Mouse (Mus musculus) kidney, embryonic 15.5 days (tissue): Measurements from ENCODE around the gene Calm3. TPM values are rescaled to one million over a fixed set of nuclear protein-coding genes. Genes with fewer than 3 reads are reported as not detected.
A peak's percentile ranks its signal among the peaks of the same experiment; 100 is the strongest.

Source experiments
- ATAC-seq: fragments of 200-750 bp; cut with Nextera tagmentation; replicated peaks from 2 replicates; pipeline ENCODE4 v1.8.0; 2017; ENCODE audit warnings: moderate TSS enrichment; ENCODE audit not compliant: low FRiP score
- H3K27ac ChIP-seq: fragments of 300-500 bp; sonication (generic); 2 replicates; pipeline ENCODE4 v1.5.1; 2015; ENCODE audit warnings: mild to moderate bottlenecking, inconsistent platforms
- H3K27me3 ChIP-seq: fragments of 300-500 bp; sonication (generic); 2 replicates; pipeline ENCODE4 v1.6.1; 2015; ENCODE audit warnings: inconsistent platforms
- H3K36me3 ChIP-seq: fragments of 300-500 bp; sonication (generic); 2 replicates; pipeline ENCODE4 v1.6.1; 2015; ENCODE audit warnings: inconsistent platforms
- H3K4me1 ChIP-seq: fragments of 300-500 bp; sonication (generic); 2 replicates; pipeline ENCODE4 v1.6.1; 2015; ENCODE audit warnings: inconsistent platforms
- H3K4me2 ChIP-seq: fragments of 300-500 bp; sonication (generic); 2 replicates; pipeline ENCODE4 v1.6.1; 2015; ENCODE audit warnings: moderate library complexity, mild to moderate bottlenecking, inconsistent platforms
- H3K4me3 ChIP-seq: fragments of 300-500 bp; sonication (generic); replicated peaks from 2 replicates; pipeline ENCODE4 v1.5.1; 2015; ENCODE audit warnings: mild to moderate bottlenecking, inconsistent platforms
- H3K9ac ChIP-seq: fragments of 300-500 bp; sonication (generic); 2 replicates; pipeline ENCODE4 v1.6.1; 2015; ENCODE audit warnings: mild to moderate bottlenecking, inconsistent platforms
- H3K9me3 ChIP-seq: fragments of 300-500 bp; sonication (generic); replicated peaks from 2 replicates; pipeline ENCODE4 v1.6.1; 2016; ENCODE audit warnings: inconsistent platforms
- WGBS: fragments of 180-500 bp; shearing (Covaris S2); methylation state at CpG from one replicate; pipeline ENCODE4 v1.1.7; 2015; ENCODE audit warnings: mixed read lengths; 5-methylcytosine and 5-hydroxymethylcytosine counted together
- polyA plus RNA-seq: library from polyadenylated mRNA; unstranded; fragments of >200 nt; fragmentation: Nextera tagmentation; extraction: Ambion mirVana; gene quantifications from 2 replicates; pipeline ENCODE4 v1.2.1, GENCODE M21; 2015

Gene Calm3
- polyA plus RNA-seq, 1 experiment from 2014 or later = 124 TPM

- no peaks in the 10 kb centered on the region for H3K36me3 ChIP-seq
- no peak overlapping the region for H3K4me2 ChIP-seq
- 63% methylated on average over 8 of the region's 8 CpGs for WGBS
- no peaks in the 10 kb centered on the region for H3K9me3 ChIP-seq
- peaks cover 53% of the 10 kb centered on the region for H3K27me3 ChIP-seq
- H3K9ac ChIP-seq = no peak overlapping the region
- peaks cover 65% of the 10 kb centered on the region for H3K4me1 ChIP-seq
- no peak overlapping the region for H3K4me3 ChIP-seq
- no peak for ATAC-seq
- no peak overlapping the region for H3K27ac ChIP-seq
Observed at GRCm38 (mm10) chr7:16948923-16949458, 25.1 kb upstream of the Calm3 start.

- peak overlapping the region; percentile 63; the same call in 1 of the 2 replicates for H3K4me3 ChIP-seq
- peaks cover 53% of the 10 kb centered on the region for H3K27me3 ChIP-seq
- no peak for ATAC-seq
- H3K9me3 ChIP-seq = no peaks in the 10 kb centered on the region
- no peak overlapping the region for H3K9ac ChIP-seq
- peaks cover 68% of the 10 kb centered on the region for H3K4me1 ChIP-seq
- WGBS = 8% methylated on average over 4 of the region's 4 CpGs
- peak overlapping the region; percentile 76 for H3K4me2 ChIP-seq
- no peaks in the 10 kb centered on the region for H3K36me3 ChIP-seq
- H3K27ac ChIP-seq = peak overlapping the region; percentile 20; the same call in 1 of the 2 replicates
Observed at GRCm38 (mm10) chr7:16947959-16948361, 24.0 kb upstream of the Calm3 start.

- Histone ChIP-seq H3K27ac (no peak overlapping the region), H3K27me3 (peaks cover 53% of the 10 kb centered on the region), H3K9ac (peak overlapping the region; percentile 47), H3K4me3 (peak overlapping the region; percentile 63), H3K4me1 (peaks cover 68% of the 10 kb centered on the region), H3K36me3 (no peaks in the 10 kb centered on the region), H3K4me2 (peak overlapping the region; percentile 76), H3K9me3 (no peaks in the 10 kb centered on the region)
- WGBS = 16% methylated on average over 21 of the region's 22 CpGs
- ATAC-seq = no peak
Observed at GRCm38 (mm10) chr7:16947349-16947895, 23.5 kb upstream of the Calm3 start.

DNA sequence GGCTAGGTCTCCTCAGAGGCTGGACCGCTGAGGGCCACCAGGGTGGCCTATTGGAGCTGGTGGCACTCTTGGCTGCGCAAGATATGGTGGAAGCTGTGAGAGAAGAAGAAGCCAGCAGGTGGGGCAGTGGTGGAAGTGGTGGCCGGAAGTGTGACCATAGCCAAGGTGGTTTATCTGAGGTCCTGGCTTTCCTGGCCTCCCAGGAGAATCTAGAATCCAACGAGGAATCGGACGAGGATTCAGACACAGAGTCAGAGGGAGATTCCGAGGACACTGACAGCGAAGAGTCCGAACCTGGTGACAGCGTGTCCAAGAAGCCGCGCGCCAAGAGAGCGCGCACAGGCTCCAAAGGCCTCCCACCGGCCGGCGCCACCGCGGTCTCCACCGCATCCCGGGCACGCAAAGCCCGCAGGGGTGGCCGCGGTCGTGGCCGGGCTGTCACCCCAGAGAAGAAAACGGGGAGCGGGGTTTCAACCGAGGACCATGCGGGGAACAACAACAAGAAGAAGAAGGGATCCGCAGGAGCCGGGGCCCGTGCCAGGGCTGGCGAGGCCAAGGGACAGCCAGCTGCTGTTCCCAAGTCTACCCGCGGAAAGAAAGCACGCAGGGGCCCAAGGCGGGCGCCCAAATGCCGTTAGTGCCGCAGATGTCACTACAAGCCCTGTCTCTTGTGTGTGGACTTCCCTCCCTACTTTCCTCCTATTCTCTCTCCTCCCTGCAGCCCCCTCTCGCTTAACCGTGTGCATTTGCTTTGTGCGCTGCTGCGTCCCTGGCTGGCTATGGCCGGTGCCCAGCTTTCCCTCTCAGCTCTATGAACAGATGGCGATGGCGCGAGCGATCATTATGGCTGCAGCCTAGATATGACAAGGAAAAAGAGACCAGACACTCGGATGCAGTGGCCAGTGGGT lies 22.8 kb upstream of the Calm3 start:
- Histone ChIP-seq H3K4me1 (peaks cover 68% of the 10 kb centered on the region), H3K4me3 (peak overlapping the region; percentile 63), H3K9ac (peak overlapping the region; percentile 47), H3K4me2 (peak overlapping the region; percentile 76), H3K27ac (no peak overlapping the region), H3K36me3 (no peaks in the 10 kb centered on the region), H3K9me3 (no peaks in the 10 kb centered on the region), H3K27me3 (peaks cover 53% of the 10 kb centered on the region)
- ATAC-seq = no peak
- WGBS = 3% methylated on average over 53 of the region's 53 CpGs

GRCm38 (mm10) chr7:16945419-16945818 lies 21.5 kb upstream of the Calm3 start:
- Histone ChIP-seq H3K4me2 (peak overlapping the region; percentile 83), H3K36me3 (no peaks in the 10 kb centered on the region), H3K4me1 (peaks cover 66% of the 10 kb centered on the region), H3K27ac (no peak overlapping the region), H3K9ac (0 out of 2 replicates have a peak overlapping the region, but pooled peaks have one; percentile 65), H3K4me3 (peak overlapping the region; percentile 63), H3K9me3 (no peaks in the 10 kb centered on the region), H3K27me3 (peaks cover 53% of the 10 kb centered on the region)
- no peak for ATAC-seq
- WGBS = 21% methylated on average over 17 of the region's 17 CpGs

DNA sequence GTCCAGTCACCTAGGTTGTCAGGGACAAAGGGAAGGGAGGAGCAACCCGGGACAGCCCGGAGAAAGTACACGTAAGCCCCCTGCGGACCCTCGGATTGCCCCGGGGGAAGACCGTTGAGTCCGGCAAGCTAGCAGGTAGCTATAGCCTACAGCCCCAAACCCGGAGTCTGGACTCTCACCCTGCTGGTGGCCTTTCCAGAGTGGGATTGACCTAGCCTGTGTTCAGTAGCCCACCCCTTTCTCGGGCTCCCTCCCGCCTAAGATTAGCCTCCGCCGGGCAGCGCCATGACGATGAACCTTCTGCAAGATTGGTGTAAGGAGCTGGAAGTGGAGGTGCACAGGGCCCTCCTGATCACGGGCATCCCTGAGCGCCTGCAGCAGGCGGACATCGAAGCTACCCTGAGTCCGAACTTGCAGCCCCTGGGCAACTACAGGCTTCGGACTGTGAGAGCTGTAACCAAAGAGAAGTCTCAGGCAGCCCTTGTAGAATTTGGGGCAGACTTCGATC lies 20.9 kb upstream of the Calm3 start:
- peak overlapping the region; percentile 83 for H3K4me2 ChIP-seq
- H3K27ac ChIP-seq = no peak overlapping the region
- no peak; the same call in 1 of the 2 replicates for ATAC-seq
- H3K4me1 ChIP-seq = peaks cover 66% of the 10 kb centered on the region
- no peaks in the 10 kb centered on the region for H3K9me3 ChIP-seq
- H3K4me3 ChIP-seq = peak overlapping the region; percentile 63
- 2% methylated on average over 22 of the region's 22 CpGs for WGBS
- peaks cover 50% of the 10 kb centered on the region for H3K27me3 ChIP-seq
- peak overlapping the region; percentile 65 for H3K9ac ChIP-seq
- no peaks in the 10 kb centered on the region for H3K36me3 ChIP-seq

DNA sequence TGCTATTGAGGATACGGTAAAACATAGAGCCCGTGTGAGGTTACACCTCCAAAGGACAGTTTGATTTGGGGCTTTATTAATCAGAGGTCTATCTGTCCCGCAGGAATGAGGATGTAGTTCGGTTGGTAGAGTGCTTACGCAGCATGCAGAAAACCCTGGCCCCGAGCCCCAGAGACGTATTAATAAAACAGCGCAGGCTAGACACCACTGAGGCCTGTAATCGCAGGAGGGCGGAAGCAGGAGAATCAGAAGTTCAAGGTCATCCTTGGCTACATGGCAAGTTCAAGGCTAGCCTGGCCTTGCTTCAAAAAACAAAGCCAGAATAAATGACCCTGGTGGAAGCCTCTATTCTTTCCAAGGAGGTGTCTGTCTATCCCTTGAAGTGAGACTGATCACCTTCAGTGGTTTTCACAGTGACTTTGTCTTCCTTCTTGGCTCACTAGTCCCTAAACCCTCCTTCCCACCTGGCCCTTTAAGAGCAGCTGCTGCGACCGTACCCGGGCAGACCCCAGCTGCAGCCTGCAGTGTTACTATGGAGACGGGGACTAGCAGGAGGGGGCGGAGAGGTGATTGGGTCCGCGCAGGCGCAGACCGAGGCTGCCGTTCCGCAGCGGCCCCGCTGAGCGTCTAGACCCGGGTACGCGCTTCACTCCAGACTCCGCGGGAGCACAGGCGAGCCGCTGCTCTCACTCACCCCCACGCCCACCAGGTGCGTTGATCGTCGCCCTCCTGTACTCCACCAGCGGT lies 20.3 kb upstream of the Calm3 start, which contains the start of gene Pnmal2:
Gene Pnmal2 (plus strand): TSS at position 622 of the 747 bp plus-strand sequence.
- peaks cover 44% of the 10 kb centered on the region for H3K27me3 ChIP-seq
- no peaks in the 10 kb centered on the region for H3K36me3 ChIP-seq
- WGBS = 13% methylated on average over 36 of the region's 36 CpGs
- H3K4me2 ChIP-seq = peak within 1 kb of the TSS; percentile 83
- peak within 1 kb of the TSS; percentile 65 for H3K9ac ChIP-seq
- no peaks in the 10 kb centered on the region for H3K9me3 ChIP-seq
- no peak within 1 kb of the TSS for H3K27ac ChIP-seq
- peak within 1 kb of the TSS; percentile 63 for H3K4me3 ChIP-seq
- peaks cover 60% of the 10 kb centered on the region for H3K4me1 ChIP-seq
- peak; percentile 88 for ATAC-seq

GRCm38 (mm10) chr7:16942861-16943260 lies 18.9 kb upstream of the Calm3 start:
- Histone ChIP-seq H3K4me1 (peaks cover 55% of the 10 kb centered on the region), H3K9ac (no peak overlapping the region), H3K9me3 (no peaks in the 10 kb centered on the region), H3K27me3 (peaks cover 30% of the 10 kb centered on the region), H3K27ac (no peak overlapping the region), H3K36me3 (no peaks in the 10 kb centered on the region), H3K4me3 (no peak overlapping the region), H3K4me2 (no peak overlapping the region)
- no peak for ATAC-seq
- 64% methylated on average over 4 of the region's 4 CpGs for WGBS

GRCm38 (mm10) chr7:16940292-16940691 lies 16.4 kb upstream of the Calm3 start:
- peak overlapping the region; percentile 74 for H3K27ac ChIP-seq
- H3K4me2 ChIP-seq = no peak overlapping the region
- H3K4me1 ChIP-seq = peaks cover 29% of the 10 kb centered on the region
- H3K9me3 ChIP-seq = no peaks in the 10 kb centered on the region
- no peak overlapping the region for H3K9ac ChIP-seq
- H3K4me3 ChIP-seq = no peak overlapping the region
- no peak; the same call in 1 of the 2 replicates for ATAC-seq
- 30% methylated on average over 7 of the region's 7 CpGs for WGBS
- H3K36me3 ChIP-seq = no peaks in the 10 kb centered on the region
- H3K27me3 ChIP-seq = peaks cover 5% of the 10 kb centered on the region

GRCm38 (mm10) chr7:16938117-16938791 lies 14.3 kb upstream of the Calm3 start:
- ATAC-seq = no peak
- 73% methylated on average over 17 of the region's 17 CpGs for WGBS
- no peak overlapping the region for H3K4me3 ChIP-seq
- H3K4me1 ChIP-seq = peaks cover 16% of the 10 kb centered on the region
- no peaks in the 10 kb centered on the region for H3K27me3 ChIP-seq
- H3K9me3 ChIP-seq = no peaks in the 10 kb centered on the region
- H3K9ac ChIP-seq = no peak overlapping the region
- no peak overlapping the region for H3K4me2 ChIP-seq
- no peak overlapping the region for H3K27ac ChIP-seq
- H3K36me3 ChIP-seq = no peaks in the 10 kb centered on the region

GRCm38 (mm10) chr7:16937312-16937711 lies 13.4 kb upstream of the Calm3 start:
- Histone ChIP-seq H3K27me3 (no peaks in the 10 kb centered on the region), H3K36me3 (no peaks in the 10 kb centered on the region), H3K4me3 (no peak overlapping the region), H3K4me1 (peaks cover 21% of the 10 kb centered on the region), H3K9ac (no peak overlapping the region), H3K4me2 (no peak overlapping the region), H3K9me3 (no peaks in the 10 kb centered on the region), H3K27ac (no peak overlapping the region)
- 50% methylated on average over 4 of the region's 4 CpGs for WGBS
- no peak for ATAC-seq
